Mouse (Mus musculus) MEL (cell line): ENCODE measurements around the gene Prpsap1.
A peak's percentile ranks its signal among the peaks of the same experiment; 100 is the strongest.

Experiments used
- BHLHE40 ChIP-seq: IDR thresholded peaks from 2 replicates; pipeline ENCODE4 v1.6.1; 2012; ENCODE audit warnings: low read depth, mild to moderate bottlenecking, inconsistent platforms, low read length, improper control_type of control experiment, borderline replicate concordance
- CTCF ChIP-seq, 3 experiments: IDR thresholded peaks in 2 of 3; conservative IDR thresholded peaks in 1 of 3; 2 replicates each; pipeline ENCODE4 v1.5.1; 2011 to 2012; ENCODE audit warnings: low read length in 3 of 3, low read depth in 2 of 3, mild to moderate bottlenecking in 2 of 3, improper control_type of control experiment in 1 of 3, inconsistent platforms in 1 of 3, mixed read lengths in 1 of 3, moderate library complexity in 1 of 3; ENCODE audit not compliant: control insufficient read depth in 1 of 3, insufficient read depth in 1 of 3, poor library complexity in 1 of 3, severe bottlenecking in 1 of 3
- E2F4 ChIP-seq: IDR thresholded peaks from 2 replicates; pipeline ENCODE4 v1.6.1; 2011; ENCODE audit warnings: low read depth, low read length, improper control_type of control experiment, borderline replicate concordance
- ELF1 ChIP-seq: IDR thresholded peaks from 2 replicates; pipeline ENCODE4 v1.6.1; 2014; ENCODE audit warnings: low read depth, mild to moderate bottlenecking, inconsistent platforms, low read length, improper control_type of control experiment, moderate library complexity
- EP300 ChIP-seq, 2 experiments: IDR thresholded peaks; 2 replicates each; pipeline ENCODE4 v1.6.1; 2011; ENCODE audit warnings: improper control_type of control experiment in 2 of 2, low read length in 2 of 2, low read depth in 1 of 2, mild to moderate bottlenecking in 1 of 2
- GATA1 ChIP-seq: IDR thresholded peaks from 2 replicates; pipeline ENCODE4 v1.6.1; 2011; ENCODE audit warnings: low read depth, low read length, improper control_type of control experiment
- JUND ChIP-seq: IDR thresholded peaks from 2 replicates; pipeline ENCODE4 v1.6.1; 2011; ENCODE audit warnings: low read depth, mild to moderate bottlenecking, improper control_type of control experiment, low read length
- POLR2A ChIP-seq, 2 experiments: IDR thresholded peaks; 2 replicates each; pipeline ENCODE4 v1.6.1; 2011 to 2012; ENCODE audit warnings: low read length in 2 of 2, mild to moderate bottlenecking in 2 of 2, control low read depth in 1 of 2, improper control_type of control experiment in 1 of 2, low read depth in 1 of 2, moderate library complexity in 1 of 2; ENCODE audit not compliant: control insufficient read depth in 1 of 2, insufficient read depth in 1 of 2, poor library complexity in 1 of 2
- SMC3 ChIP-seq: IDR thresholded peaks from 2 replicates; pipeline ENCODE4 v1.6.1; 2011; ENCODE audit warnings: low read depth, low read length, improper control_type of control experiment
- USF1 ChIP-seq: IDR thresholded peaks from 2 replicates; pipeline ENCODE4 v1.6.1; 2014; ENCODE audit warnings: low read depth, mild to moderate bottlenecking, inconsistent platforms, low read length, improper control_type of control experiment, moderate library complexity

- TF ChIP-seq USF1 (no peak), CTCF (IDR thresholded peaks at IDR 0.05 in 2 of 3, conservative IDR thresholded peaks at IDR 0.05 in 1 of 3; ENCODE audit: control insufficient read depth in 1 of 3, insufficient read depth in 1 of 3, low read depth in 2 of 3, low read length in 3 of 3, poor library complexity in 1 of 3, severe bottlenecking in 1 of 3) (peak; percentile 90 to 96 (median 96)), ELF1 (no peak), E2F4 (no peak), POLR2A (IDR thresholded peaks at IDR 0.05; ENCODE audit: control insufficient read depth in 1 of 2, insufficient read depth in 1 of 2, low read depth in 1 of 2, low read length in 2 of 2, poor library complexity in 1 of 2) (no peak), GATA1 (no peak), BHLHE40 (no peak), EP300 (IDR thresholded peaks at IDR 0.05; ENCODE audit: low read depth in 1 of 2, low read length in 2 of 2) (no peak), SMC3 (peak; percentile 35; the same call in 1 of the 2 replicates), JUND (no peak)
Measured at GRCm38 (mm10) chr11:116493795-116494252, at the start of gene Prpsap1.
